Mouse (Mus musculus): Measurements from ENCODE around the gene Chst8. TPM values are rescaled to one million over a fixed set of nuclear protein-coding genes. Genes with fewer than 3 reads are reported as not detected.

The Chst8 gene
- polyA plus RNA-seq, 1 experiment from 2014 or later: 0.49 TPM

GRCm38 (mm10) chr7:34769531-34769930 lies 43.0 kb downstream of the Chst8 start:
- H3K27me3 ChIP-seq (ENCODE audit: control insufficient read depth, insufficient read depth, low read length): no peaks in the 10 kb centered on the region
- ATAC-seq (ENCODE audit: insufficient number of reproducible peaks, insufficient read depth, low FRiP score, low read depth): no peak
- peaks cover 0 to 2% of the 10 kb centered on the region in 2 experiments; a peak in 1 of 4 replicates for H3K4me1 ChIP-seq (ENCODE audit: control insufficient read depth in 2 of 2, insufficient read depth in 2 of 2, low read length in 2 of 2)
- 31% methylated on average over 8 of the region's 8 CpGs for WGBS
- no peak overlapping the region for H3K4me3 ChIP-seq (ENCODE audit: control insufficient read depth in 1 of 2, insufficient read depth in 1 of 2, low read depth in 1 of 2, low read length in 2 of 2)
- no peak overlapping the region for H3K9ac ChIP-seq (ENCODE audit: low read length)
- H3K4me2 ChIP-seq (ENCODE audit: low read length): no peak overlapping the region
- no peak overlapping the region for H3K27ac ChIP-seq (replicated peaks in 1 of 2; ENCODE audit: control insufficient read depth in 1 of 2, insufficient read depth in 1 of 2, low read depth in 2 of 2, low read length in 2 of 2)
- H3K36me3 ChIP-seq (ENCODE audit: control insufficient read depth, insufficient read depth, low read length): no peaks in the 10 kb centered on the region
- H3K9me3 ChIP-seq (ENCODE audit: control insufficient read depth, low read length): no peaks in the 10 kb centered on the region

DNA sequence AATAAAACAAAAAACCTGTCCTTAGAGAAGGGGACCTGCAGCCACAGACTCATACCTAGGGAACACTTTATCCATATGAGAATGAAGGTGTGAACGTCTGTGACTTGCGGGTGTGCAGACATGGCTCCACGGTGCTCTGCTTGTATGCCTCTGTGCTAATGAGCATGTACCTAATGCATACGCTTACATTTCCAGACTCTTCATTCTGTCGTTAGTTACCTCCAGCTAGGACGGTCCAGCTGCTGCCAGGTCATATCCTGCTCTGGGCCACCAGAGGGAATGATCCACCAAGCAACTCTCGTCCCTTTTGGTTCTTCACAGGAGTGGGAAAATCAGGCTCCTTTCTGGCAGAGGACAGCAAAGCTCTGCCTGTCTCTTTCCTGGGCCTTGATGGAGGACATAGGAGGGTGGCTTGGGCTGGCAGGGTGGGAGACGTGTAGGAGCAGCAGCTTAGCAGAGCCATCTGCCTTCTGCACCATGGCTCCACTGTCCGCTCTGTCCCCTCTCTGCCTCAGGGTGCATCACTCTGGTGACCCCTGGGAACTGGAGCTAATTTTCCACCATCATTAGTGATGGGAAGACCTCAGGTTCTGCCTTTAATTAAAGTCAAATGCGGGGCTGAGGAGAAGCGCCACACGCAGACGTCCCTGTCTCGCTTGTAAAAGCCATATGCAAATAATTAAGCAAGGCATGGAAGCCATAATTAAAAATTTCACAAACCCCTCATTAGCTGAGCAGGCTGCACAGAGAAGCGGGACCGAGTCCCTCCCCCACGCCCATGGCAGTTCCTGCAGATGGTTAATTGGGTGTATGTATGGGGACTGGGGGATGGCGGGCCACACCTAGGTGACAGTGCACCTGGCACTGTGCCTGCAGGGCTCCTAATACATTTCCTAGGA lies 48.0 kb downstream of the Chst8 start:
- ATAC-seq (ENCODE audit: insufficient number of reproducible peaks, insufficient read depth, low FRiP score, low read depth): no peak
- Histone ChIP-seq H3K27me3 (ENCODE audit: control insufficient read depth, insufficient read depth, low read length) (no peaks in the 10 kb centered on the region), H3K9ac (ENCODE audit: low read length) (no peak overlapping the region), H3K4me3 (ENCODE audit: control insufficient read depth in 1 of 2, insufficient read depth in 1 of 2, low read depth in 1 of 2, low read length in 2 of 2) (no peak overlapping the region), H3K9me3 (ENCODE audit: control insufficient read depth, low read length) (no peaks in the 10 kb centered on the region), H3K36me3 (ENCODE audit: control insufficient read depth, insufficient read depth, low read length) (no peaks in the 10 kb centered on the region), H3K27ac (replicated peaks in 1 of 2; ENCODE audit: control insufficient read depth in 1 of 2, insufficient read depth in 1 of 2, low read depth in 2 of 2, low read length in 2 of 2) (no peak overlapping the region), H3K4me2 (ENCODE audit: low read length) (no peak overlapping the region), H3K4me1 (ENCODE audit: control insufficient read depth in 2 of 2, insufficient read depth in 2 of 2, low read length in 2 of 2) (peaks cover 0 to 2% of the 10 kb centered on the region in 2 experiments; a peak in 1 of 4 replicates)
- 72% methylated on average over 18 of the region's 18 CpGs for WGBS

DNA sequence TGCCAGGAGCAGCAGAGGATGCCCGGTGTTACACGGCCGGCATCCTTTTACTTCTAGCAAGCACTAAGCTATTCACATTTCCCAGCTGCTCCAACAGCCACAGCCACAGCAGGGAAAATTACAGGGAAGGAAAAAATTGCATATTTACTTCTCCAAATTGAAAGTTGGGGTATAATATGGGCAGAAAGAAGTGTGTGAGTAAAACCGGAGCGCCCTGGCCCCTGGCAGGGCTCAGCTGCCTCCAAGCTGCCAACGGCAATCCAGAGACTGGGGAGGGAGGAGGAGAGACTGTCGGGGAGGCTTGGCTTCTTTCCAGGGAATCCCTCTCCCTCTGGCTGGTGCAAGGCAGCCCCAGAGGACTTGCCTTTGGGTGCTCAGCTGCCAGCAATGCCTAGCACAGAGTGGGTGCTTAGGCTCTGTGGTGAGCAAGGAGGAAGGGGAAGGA lies 53.1 kb downstream of the Chst8 start:
- 55% methylated on average over 7 of the region's 7 CpGs for WGBS
- H3K9me3 ChIP-seq (ENCODE audit: control insufficient read depth, low read length): peaks cover 4% of the 10 kb centered on the region
- H3K27me3 ChIP-seq (ENCODE audit: control insufficient read depth, insufficient read depth, low read length): no peaks in the 10 kb centered on the region; the same call in 1 of the 2 replicates
- no peak for ATAC-seq (ENCODE audit: insufficient number of reproducible peaks, insufficient read depth, low FRiP score, low read depth)
- H3K9ac ChIP-seq (ENCODE audit: low read length): no peak overlapping the region
- no peak overlapping the region for H3K4me3 ChIP-seq (ENCODE audit: control insufficient read depth in 1 of 2, insufficient read depth in 1 of 2, low read depth in 1 of 2, low read length in 2 of 2)
- H3K4me2 ChIP-seq (ENCODE audit: low read length): no peak overlapping the region
- H3K36me3 ChIP-seq (ENCODE audit: control insufficient read depth, insufficient read depth, low read length): no peaks in the 10 kb centered on the region
- H3K27ac ChIP-seq (replicated peaks in 1 of 2; ENCODE audit: control insufficient read depth in 1 of 2, insufficient read depth in 1 of 2, low read depth in 2 of 2, low read length in 2 of 2): no peak overlapping the region
- no peaks in the 10 kb centered on the region for H3K4me1 ChIP-seq (ENCODE audit: control insufficient read depth in 2 of 2, insufficient read depth in 2 of 2, low read length in 2 of 2)

DNA sequence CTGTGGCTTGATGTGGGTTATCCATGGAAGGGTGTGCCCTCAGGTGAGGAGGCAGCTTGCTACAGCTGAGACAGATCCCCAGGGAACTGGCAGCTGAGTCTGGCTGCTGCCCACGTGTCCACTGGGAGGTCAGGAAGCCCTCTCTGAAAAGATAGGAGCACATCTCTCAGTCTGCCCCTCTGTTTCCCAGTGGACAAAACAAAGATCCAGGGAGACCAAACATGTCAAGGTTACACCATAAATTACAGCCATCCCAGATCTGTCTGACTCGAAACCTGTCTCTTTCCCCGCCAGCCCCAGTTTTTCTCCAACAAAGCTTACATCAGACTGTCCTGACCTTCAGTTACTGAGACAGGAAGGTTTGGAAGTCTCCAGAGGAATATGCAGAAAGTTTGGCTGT lies 53.8 kb downstream of the Chst8 start:
- no peak overlapping the region for H3K27ac ChIP-seq (replicated peaks in 1 of 2; ENCODE audit: control insufficient read depth in 1 of 2, insufficient read depth in 1 of 2, low read depth in 2 of 2, low read length in 2 of 2)
- H3K4me3 ChIP-seq (ENCODE audit: control insufficient read depth in 1 of 2, insufficient read depth in 1 of 2, low read depth in 1 of 2, low read length in 2 of 2): no peak overlapping the region
- 70% methylated on average over 3 of the region's 3 CpGs for WGBS
- ATAC-seq (ENCODE audit: insufficient number of reproducible peaks, insufficient read depth, low FRiP score, low read depth): no peak
- H3K4me2 ChIP-seq (ENCODE audit: low read length): no peak overlapping the region
- no peaks in the 10 kb centered on the region for H3K36me3 ChIP-seq (ENCODE audit: control insufficient read depth, insufficient read depth, low read length)
- peaks cover 4% of the 10 kb centered on the region for H3K9me3 ChIP-seq (ENCODE audit: control insufficient read depth, low read length)
- H3K27me3 ChIP-seq (ENCODE audit: control insufficient read depth, insufficient read depth, low read length): no peaks in the 10 kb centered on the region; the same call in 1 of the 2 replicates
- H3K4me1 ChIP-seq (ENCODE audit: control insufficient read depth in 2 of 2, insufficient read depth in 2 of 2, low read length in 2 of 2): no peaks in the 10 kb centered on the region
- no peak overlapping the region for H3K9ac ChIP-seq (ENCODE audit: low read length)

- Histone ChIP-seq H3K4me3 (ENCODE audit: control insufficient read depth in 1 of 2, insufficient read depth in 1 of 2, low read depth in 1 of 2, low read length in 2 of 2) (no peak overlapping the region), H3K9me3 (ENCODE audit: control insufficient read depth, low read length) (peaks cover 4% of the 10 kb centered on the region), H3K4me2 (ENCODE audit: low read length) (no peak overlapping the region), H3K27me3 (ENCODE audit: control insufficient read depth, insufficient read depth, low read length) (no peaks in the 10 kb centered on the region; the same call in 1 of the 2 replicates), H3K36me3 (ENCODE audit: control insufficient read depth, insufficient read depth, low read length) (no peaks in the 10 kb centered on the region), H3K27ac (replicated peaks in 1 of 2; ENCODE audit: control insufficient read depth in 1 of 2, insufficient read depth in 1 of 2, low read depth in 2 of 2, low read length in 2 of 2) (no peak overlapping the region), H3K9ac (ENCODE audit: low read length) (no peak overlapping the region), H3K4me1 (ENCODE audit: control insufficient read depth in 2 of 2, insufficient read depth in 2 of 2, low read length in 2 of 2) (no peaks in the 10 kb centered on the region)
- ATAC-seq (ENCODE audit: insufficient number of reproducible peaks, insufficient read depth, low FRiP score, low read depth): no peak
- 73% methylated on average over 4 of the region's 4 CpGs for WGBS
Observed at GRCm38 (mm10) chr7:34757513-34757912, 55.0 kb downstream of the Chst8 start.

- H3K4me1 ChIP-seq (ENCODE audit: control insufficient read depth in 2 of 2, insufficient read depth in 2 of 2, low read length in 2 of 2): peaks cover 0 to 5% of the 10 kb centered on the region in 2 experiments; a peak in 1 of 4 replicates
- WGBS: 71% methylated on average over 32 of the region's 32 CpGs
- H3K27me3 ChIP-seq (ENCODE audit: control insufficient read depth, insufficient read depth, low read length): no peaks in the 10 kb centered on the region
- no peak overlapping the region for H3K4me2 ChIP-seq (ENCODE audit: low read length)
- peaks cover 7% of the 10 kb centered on the region for H3K9me3 ChIP-seq (ENCODE audit: control insufficient read depth, low read length)
- H3K27ac ChIP-seq (replicated peaks in 1 of 2; ENCODE audit: control insufficient read depth in 1 of 2, insufficient read depth in 1 of 2, low read depth in 2 of 2, low read length in 2 of 2): no peak overlapping the region
- no peak overlapping the region for H3K4me3 ChIP-seq (ENCODE audit: control insufficient read depth in 1 of 2, insufficient read depth in 1 of 2, low read depth in 1 of 2, low read length in 2 of 2)
- no peaks in the 10 kb centered on the region for H3K36me3 ChIP-seq (ENCODE audit: control insufficient read depth, insufficient read depth, low read length)
- no peak overlapping the region for H3K9ac ChIP-seq (ENCODE audit: low read length)
- ATAC-seq (ENCODE audit: insufficient number of reproducible peaks, insufficient read depth, low FRiP score, low read depth): no peak
Observed at GRCm38 (mm10) chr7:34753140-34753886, 59.2 kb downstream of the Chst8 start.

- Histone ChIP-seq H3K27me3 (ENCODE audit: control insufficient read depth, insufficient read depth, low read length) (no peaks in the 10 kb centered on the region), H3K9ac (ENCODE audit: low read length) (no peak overlapping the region), H3K4me3 (ENCODE audit: control insufficient read depth in 1 of 2, insufficient read depth in 1 of 2, low read depth in 1 of 2, low read length in 2 of 2) (no peak overlapping the region), H3K36me3 (ENCODE audit: control insufficient read depth, insufficient read depth, low read length) (no peaks in the 10 kb centered on the region), H3K4me1 (ENCODE audit: control insufficient read depth in 2 of 2, insufficient read depth in 2 of 2, low read length in 2 of 2) (peaks cover 0 to 5% of the 10 kb centered on the region in 2 experiments; a peak in 1 of 4 replicates), H3K9me3 (ENCODE audit: control insufficient read depth, low read length) (peaks cover 4% of the 10 kb centered on the region), H3K4me2 (ENCODE audit: low read length) (no peak overlapping the region), H3K27ac (replicated peaks in 1 of 2; ENCODE audit: control insufficient read depth in 1 of 2, insufficient read depth in 1 of 2, low read depth in 2 of 2, low read length in 2 of 2) (no peak overlapping the region)
- no peak for ATAC-seq (ENCODE audit: insufficient number of reproducible peaks, insufficient read depth, low FRiP score, low read depth)
- 30% methylated on average over 10 of the region's 10 CpGs for WGBS
Observed at GRCm38 (mm10) chr7:34752151-34752762, 60.3 kb downstream of the Chst8 start.

All from heart, embryonic 14.5 days (tissue).